Mouse (Mus musculus): Measurements from ENCODE around the gene Adm2. TPM values are rescaled to one million over a fixed set of nuclear protein-coding genes. Genes with fewer than 3 reads are reported as not detected.

Adm2 gene
- polyA plus RNA-seq, 1 experiment from 2014 or later: 0.47 TPM

DNA sequence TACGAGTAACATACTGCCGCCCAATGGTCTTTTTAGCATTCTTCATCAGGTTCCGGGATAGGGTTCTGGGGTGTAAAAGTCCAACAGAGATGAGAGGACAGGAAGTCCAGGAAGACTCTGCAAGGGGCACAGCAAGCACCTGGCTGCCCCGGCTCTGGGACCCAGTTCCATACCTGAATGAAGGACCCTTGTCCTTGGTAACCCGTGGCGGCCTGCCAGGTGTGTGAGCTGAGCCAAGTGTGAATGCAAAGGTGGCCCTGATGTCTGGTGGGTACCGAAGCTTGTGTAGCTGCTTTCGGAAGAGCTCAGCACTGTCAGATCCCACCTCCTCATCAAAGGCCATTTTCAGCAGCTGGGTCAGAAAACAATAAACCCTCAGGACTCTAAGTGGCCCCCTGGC is 21.9 kb upstream of the Adm2 start:
- no peak overlapping the region for H3K4me2 ChIP-seq (replicated peaks; ENCODE audit: low read depth)

DNA sequence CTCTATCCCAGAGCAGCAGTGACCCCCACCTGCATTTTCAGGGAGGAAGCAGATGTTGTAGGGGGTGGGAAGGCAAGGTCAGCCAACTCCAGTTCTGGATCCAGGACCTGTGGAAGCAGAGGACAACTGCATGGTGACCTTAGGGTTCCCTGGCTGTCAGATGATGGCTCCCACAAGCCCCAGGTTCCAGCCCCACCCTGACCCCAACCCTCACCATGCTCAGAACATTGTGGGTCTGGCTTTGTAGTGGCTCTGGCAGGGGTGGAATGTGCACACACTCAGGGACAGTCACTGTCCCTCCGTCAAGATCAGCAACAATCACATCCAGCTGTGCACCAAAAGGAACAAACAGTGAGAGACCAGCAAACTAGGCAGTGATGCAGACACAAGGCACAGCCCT is 16.6 kb upstream of the Adm2 start:
- Histone ChIP-seq H3K9me3 (ENCODE audit: control insufficient read depth, low read length) (no peaks in the 10 kb centered on the region), H3K36me3 (ENCODE audit: control insufficient read depth, insufficient read depth, low read length) (peaks cover 31% of the 10 kb centered on the region), H3K27me3 (ENCODE audit: control insufficient read depth, insufficient read depth, low read length) (no peaks in the 10 kb centered on the region), H3K4me1 (replicated peaks; ENCODE audit: control insufficient read depth, insufficient read depth) (no peaks in the 10 kb centered on the region), H3K9ac (ENCODE audit: low read length) (no peak overlapping the region), H3K4me2 (replicated peaks; ENCODE audit: low read depth) (no peak overlapping the region), H3K4me3 (ENCODE audit: low read depth, low read length) (no peak overlapping the region), H3K27ac (replicated peaks) (no peak overlapping the region)
- TF ChIP-seq EP300 (optimal IDR thresholded peaks at IDR 0.05) (no peak), CTCF (IDR thresholded peaks at IDR 0.05; ENCODE audit: low read depth) (no peak)
- ATAC-seq (ENCODE audit: low FRiP score, low TSS enrichment) (no peak), DNase-seq (ENCODE audit: low spot score) (no peak)
- WGBS: 72% methylated on average over 1 of the region's 1 CpGs

More for the DNA sequence above, 21.9 kb upstream of the Adm2 start:
- ATAC-seq (ENCODE audit: low FRiP score, low TSS enrichment): no peak
- 96% methylated on average over 8 of the region's 8 CpGs for WGBS
- Histone ChIP-seq H3K9me3 (ENCODE audit: control insufficient read depth, low read length) (no peaks in the 10 kb centered on the region), H3K4me1 (replicated peaks; ENCODE audit: control insufficient read depth, insufficient read depth) (no peaks in the 10 kb centered on the region; the same call in 1 of the 2 replicates), H3K9ac (ENCODE audit: low read length) (no peak overlapping the region), H3K27ac (replicated peaks) (no peak overlapping the region), H3K4me3 (ENCODE audit: low read depth, low read length) (no peak overlapping the region), H3K36me3 (ENCODE audit: control insufficient read depth, insufficient read depth, low read length) (peaks cover 39% of the 10 kb centered on the region), H3K27me3 (ENCODE audit: control insufficient read depth, insufficient read depth, low read length) (no peaks in the 10 kb centered on the region)
- TF ChIP-seq CTCF (IDR thresholded peaks at IDR 0.05; ENCODE audit: low read depth) (no peak), EP300 (optimal IDR thresholded peaks at IDR 0.05) (no peak)
- no peak for DNase-seq (ENCODE audit: low spot score)

DNA sequence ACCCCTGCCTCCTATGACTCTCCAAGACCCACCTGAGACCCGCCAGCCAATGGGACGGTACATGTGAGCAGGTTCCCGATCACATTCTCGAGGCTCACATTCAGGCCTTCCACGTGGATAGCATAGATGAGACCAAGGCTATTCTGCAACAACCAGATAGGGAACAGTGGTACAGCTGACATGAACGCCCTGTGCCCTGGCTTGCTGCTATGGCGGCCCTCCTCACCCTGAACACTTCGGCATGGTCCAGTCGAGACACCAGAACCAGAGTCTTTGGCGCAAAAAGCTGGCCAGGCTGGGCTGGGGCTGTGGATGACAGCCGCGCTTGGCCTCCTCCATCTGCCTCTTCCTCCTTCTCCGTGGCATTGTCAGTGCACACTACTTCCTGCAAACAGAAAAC is 15.1 kb upstream of the Adm2 start:
- DNase-seq (ENCODE audit: low spot score) (no peak), ATAC-seq (ENCODE audit: low FRiP score, low TSS enrichment) (no peak)
- no peaks in the 10 kb centered on the region for H3K27me3 ChIP-seq (ENCODE audit: control insufficient read depth, insufficient read depth, low read length)
- no peak overlapping the region for H3K27ac ChIP-seq (replicated peaks)
- no peak overlapping the region for H3K9ac ChIP-seq (ENCODE audit: low read length)
- no peaks in the 10 kb centered on the region for H3K4me1 ChIP-seq (replicated peaks; ENCODE audit: control insufficient read depth, insufficient read depth)
- TF ChIP-seq CTCF (IDR thresholded peaks at IDR 0.05; ENCODE audit: low read depth): no peak
- no peak for TF ChIP-seq EP300 (optimal IDR thresholded peaks at IDR 0.05)
- no peak overlapping the region for H3K4me2 ChIP-seq (replicated peaks; ENCODE audit: low read depth)
- WGBS: 92% methylated on average over 13 of the region's 13 CpGs
- no peaks in the 10 kb centered on the region for H3K9me3 ChIP-seq (ENCODE audit: control insufficient read depth, low read length)
- peaks cover 22% of the 10 kb centered on the region for H3K36me3 ChIP-seq (ENCODE audit: control insufficient read depth, insufficient read depth, low read length)
- H3K4me3 ChIP-seq (ENCODE audit: low read depth, low read length): no peak overlapping the region

DNA sequence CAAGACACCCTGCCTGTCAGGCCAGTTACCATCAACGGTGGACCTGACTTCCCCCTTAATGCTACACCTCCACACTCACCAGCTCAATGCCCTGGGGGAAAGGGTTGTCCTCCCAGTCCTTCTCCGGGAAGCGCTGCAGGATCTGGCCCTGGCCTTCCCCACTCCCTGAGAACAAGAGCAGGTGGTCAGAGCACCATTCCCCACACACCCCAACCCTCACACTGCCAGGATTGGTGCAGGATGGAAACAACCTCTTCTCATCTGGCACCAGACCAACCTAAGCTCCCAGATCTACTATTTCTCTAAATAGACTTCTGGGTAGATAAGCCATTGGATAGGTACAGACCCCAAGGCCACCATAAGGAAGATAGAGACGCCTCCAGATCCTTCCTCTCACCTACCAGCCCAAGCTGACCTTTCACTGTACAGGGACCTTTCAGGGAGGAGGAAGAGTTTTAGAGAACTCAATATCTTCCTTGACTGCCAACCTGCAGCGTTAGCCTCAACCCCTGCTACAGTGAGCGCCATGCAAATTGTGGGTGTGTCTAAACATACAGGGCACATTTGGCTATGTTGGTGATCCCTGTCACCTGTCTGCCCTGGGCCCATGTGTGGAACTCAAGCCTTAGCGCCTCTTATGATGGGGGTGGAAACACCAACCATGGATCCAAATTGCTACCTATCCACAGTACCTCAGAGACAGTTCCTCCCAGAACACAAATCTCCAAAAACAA is 13.9 kb upstream of the Adm2 start:
- ATAC-seq (ENCODE audit: low FRiP score, low TSS enrichment): no peak
- TF ChIP-seq EP300 (optimal IDR thresholded peaks at IDR 0.05) (no peak), CTCF (IDR thresholded peaks at IDR 0.05; ENCODE audit: low read depth) (no peak)
- no peaks in the 10 kb centered on the region for H3K27me3 ChIP-seq (ENCODE audit: control insufficient read depth, insufficient read depth, low read length)
- no peak for DNase-seq (ENCODE audit: low spot score)
- H3K4me3 ChIP-seq (ENCODE audit: low read depth, low read length): no peak overlapping the region
- H3K9me3 ChIP-seq (ENCODE audit: control insufficient read depth, low read length): no peaks in the 10 kb centered on the region
- no peaks in the 10 kb centered on the region; the same call in 1 of the 2 replicates for H3K4me1 ChIP-seq (replicated peaks; ENCODE audit: control insufficient read depth, insufficient read depth)
- WGBS: 80% methylated on average over 7 of the region's 7 CpGs
- no peak overlapping the region for H3K27ac ChIP-seq (replicated peaks)
- no peak overlapping the region for H3K4me2 ChIP-seq (replicated peaks; ENCODE audit: low read depth)
- peaks cover 20% of the 10 kb centered on the region for H3K36me3 ChIP-seq (ENCODE audit: control insufficient read depth, insufficient read depth, low read length)
- H3K9ac ChIP-seq (ENCODE audit: low read length): no peak overlapping the region

DNA sequence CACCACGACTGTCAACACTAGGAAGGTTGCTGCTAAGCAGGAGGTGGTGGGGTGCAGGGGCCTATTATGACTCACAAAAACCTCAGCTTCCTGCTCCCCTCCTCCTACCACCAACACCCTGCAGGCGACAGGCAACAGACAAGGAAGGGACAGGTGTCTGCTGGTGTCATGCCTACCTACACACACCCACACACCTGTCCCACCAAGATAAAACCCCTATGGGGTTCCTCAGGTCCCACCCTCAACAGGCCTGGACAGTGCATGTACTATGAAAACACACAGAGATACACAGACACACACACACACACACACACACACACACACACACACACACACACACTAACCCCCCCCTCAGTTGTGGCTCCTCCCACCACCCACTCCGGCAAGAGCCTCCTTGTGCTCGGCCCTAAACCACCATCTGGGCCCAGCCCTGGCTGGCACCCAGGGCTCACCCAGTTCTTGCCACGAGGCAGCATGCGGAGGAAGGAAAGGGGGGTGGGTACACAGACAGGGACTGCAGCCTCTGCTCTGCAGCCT is 12.5 kb upstream of the Adm2 start:
- no peak for TF ChIP-seq EP300 (optimal IDR thresholded peaks at IDR 0.05)
- TF ChIP-seq CTCF (IDR thresholded peaks at IDR 0.05; ENCODE audit: low read depth): no peak
- DNase-seq (ENCODE audit: low spot score) (no peak), ATAC-seq (ENCODE audit: low FRiP score, low TSS enrichment) (no peak)
- Histone ChIP-seq H3K4me1 (replicated peaks; ENCODE audit: control insufficient read depth, insufficient read depth) (peaks cover 2% of the 10 kb centered on the region; the same call in 1 of the 2 replicates), H3K4me2 (replicated peaks; ENCODE audit: low read depth) (no peak overlapping the region), H3K27me3 (ENCODE audit: control insufficient read depth, insufficient read depth, low read length) (no peaks in the 10 kb centered on the region), H3K4me3 (ENCODE audit: low read depth, low read length) (no peak overlapping the region), H3K9me3 (ENCODE audit: control insufficient read depth, low read length) (no peaks in the 10 kb centered on the region), H3K27ac (replicated peaks) (no peak overlapping the region), H3K36me3 (ENCODE audit: control insufficient read depth, insufficient read depth, low read length) (peaks cover 16% of the 10 kb centered on the region), H3K9ac (ENCODE audit: low read length) (0 out of 2 replicates have a peak overlapping the region, but pooled peaks have one; percentile 13)
- WGBS: 31% methylated on average over 6 of the region's 6 CpGs

DNA sequence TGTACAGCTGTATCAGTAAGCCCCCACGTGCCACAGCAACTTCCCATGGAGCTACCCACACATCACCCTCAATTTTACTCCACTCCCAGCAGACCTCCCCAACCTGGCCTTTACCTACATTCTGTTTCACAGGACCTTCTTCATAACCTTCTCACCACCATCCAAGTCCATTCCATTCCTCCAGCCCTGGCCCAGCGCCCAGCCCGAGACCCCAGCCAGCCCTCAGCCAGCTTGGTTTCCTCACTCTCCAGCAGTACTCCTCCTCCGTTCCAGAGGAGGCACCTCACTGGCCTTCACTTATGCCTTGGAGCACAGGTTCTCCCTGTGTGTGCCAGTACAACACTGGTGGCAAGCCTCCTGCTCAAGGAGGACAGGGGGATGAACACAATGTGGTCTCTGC is 9.2 kb upstream of the Adm2 start:
- Histone ChIP-seq H3K27me3 (ENCODE audit: control insufficient read depth, insufficient read depth, low read length) (no peaks in the 10 kb centered on the region), H3K9me3 (ENCODE audit: control insufficient read depth, low read length) (no peaks in the 10 kb centered on the region), H3K36me3 (ENCODE audit: control insufficient read depth, insufficient read depth, low read length) (no peaks in the 10 kb centered on the region), H3K9ac (ENCODE audit: low read length) (no peak overlapping the region), H3K4me3 (ENCODE audit: low read depth, low read length) (no peak overlapping the region), H3K27ac (replicated peaks) (no peak overlapping the region), H3K4me1 (replicated peaks; ENCODE audit: control insufficient read depth, insufficient read depth) (peaks cover 2% of the 10 kb centered on the region; the same call in 1 of the 2 replicates), H3K4me2 (replicated peaks; ENCODE audit: low read depth) (peak overlapping the region; percentile 89)
- no peak for ATAC-seq (ENCODE audit: low FRiP score, low TSS enrichment)
- no peak for DNase-seq (ENCODE audit: low spot score)
- WGBS: 69% methylated on average over 4 of the region's 4 CpGs
- no peak for TF ChIP-seq CTCF (IDR thresholded peaks at IDR 0.05; ENCODE audit: low read depth)
- no peak for TF ChIP-seq EP300 (optimal IDR thresholded peaks at IDR 0.05)

Data from stomach, postnatal 0 days (tissue).